Mouse (Mus musculus): ENCODE results near the gene Cldn4. TPM values are rescaled to one million over a fixed set of nuclear protein-coding genes. Genes with fewer than 3 reads are reported as not detected.

The Cldn4 gene
- polyA plus RNA-seq, 2 experiments: 0.29 to 0.35 TPM

DNA sequence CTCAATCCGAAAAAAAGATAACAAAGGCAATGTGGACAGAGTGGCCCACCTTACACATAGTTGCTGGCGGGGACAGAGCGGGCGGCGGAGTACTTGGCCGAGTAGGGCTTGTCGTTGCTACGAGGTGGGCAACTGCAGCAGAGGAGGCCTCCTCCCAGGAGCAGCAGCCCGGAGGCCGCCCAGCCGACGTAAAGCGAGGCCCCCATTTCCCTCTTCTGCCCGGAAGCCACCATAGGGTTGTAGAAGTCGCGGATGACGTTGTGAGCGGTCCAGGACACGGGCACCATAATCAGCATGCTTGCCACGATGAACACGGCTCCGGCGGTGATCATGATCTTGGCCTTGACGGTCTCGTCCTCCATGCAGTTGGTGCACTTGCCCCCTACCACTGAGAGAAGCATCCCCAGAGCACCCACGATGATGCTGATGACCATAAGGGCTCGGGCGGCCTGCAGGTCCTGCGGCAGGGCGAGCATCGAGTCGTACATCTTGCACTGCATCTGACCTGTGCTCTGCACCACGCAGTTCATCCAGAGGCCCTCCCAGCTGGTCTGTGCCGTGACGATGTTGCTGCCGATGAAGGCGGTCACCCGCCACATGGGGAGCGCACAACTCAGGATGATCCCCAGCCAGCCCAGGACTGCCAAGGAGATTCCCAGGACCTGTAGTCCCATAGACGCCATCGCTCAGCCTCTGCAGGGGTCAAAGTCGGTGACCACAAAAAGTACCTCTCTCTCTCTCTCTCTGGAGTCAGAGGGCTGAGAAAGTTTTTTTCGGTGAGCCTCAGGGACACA, 474 bp downstream of the Cldn4 start:
- 49% methylated on average over 43 of the region's 43 CpGs for WGBS (ENCODE audit: insufficient replicate concordance)
- H3K9ac ChIP-seq (replicated peaks): no peak overlapping the region
- no peak for DNase-seq (ENCODE audit: low read depth in 3 of 3, low spot score in 3 of 3)
- no peak for ATAC-seq (ENCODE audit: insufficient read depth)
- no peaks in the 10 kb centered on the region for H3K36me3 ChIP-seq (replicated peaks; ENCODE audit: control insufficient read depth, insufficient read depth, low read depth)
- H3K27me3 ChIP-seq (ENCODE audit: control insufficient read depth, insufficient read depth, low read length): no peaks in the 10 kb centered on the region
- H3K4me3 ChIP-seq (ENCODE audit: insufficient read depth in 1 of 2, low read depth in 2 of 2, low read length in 2 of 2): no peak overlapping the region
- H3K4me1 ChIP-seq (replicated peaks; ENCODE audit: control insufficient read depth in 2 of 2, insufficient read depth in 2 of 2, low read length in 1 of 2): peaks cover 0 to 6% of the 10 kb centered on the region in 2 experiments; a peak in 2 of 4 replicates
- no peaks in the 10 kb centered on the region for H3K9me3 ChIP-seq (ENCODE audit: control insufficient read depth, low read length)
- no peak overlapping the region for H3K4me2 ChIP-seq (ENCODE audit: low read depth)
- H3K27ac ChIP-seq: no peak overlapping the region
- TF ChIP-seq EP300 (IDR thresholded peaks at IDR 0.05; ENCODE audit: low read depth) (no peak), CTCF (IDR thresholded peaks at IDR 0.05; ENCODE audit: low read depth) (no peak)

- H3K4me1 ChIP-seq (replicated peaks; ENCODE audit: control insufficient read depth in 2 of 2, insufficient read depth in 2 of 2, low read length in 1 of 2): no peaks in the 10 kb centered on the region
- H3K27me3 ChIP-seq (ENCODE audit: control insufficient read depth, insufficient read depth, low read length): no peaks in the 10 kb centered on the region
- 52% methylated on average over 19 of the region's 19 CpGs for WGBS (ENCODE audit: insufficient replicate concordance)
- ATAC-seq (ENCODE audit: insufficient read depth) (peak; percentile 36; the same call in 1 of the 2 replicates), DNase-seq (ENCODE audit: low read depth in 3 of 3, low spot score in 3 of 3) (no peak)
- H3K9ac ChIP-seq (replicated peaks): no peak overlapping the region
- no peak overlapping the region for H3K27ac ChIP-seq
- no peaks in the 10 kb centered on the region for H3K36me3 ChIP-seq (replicated peaks; ENCODE audit: control insufficient read depth, insufficient read depth, low read depth)
- TF ChIP-seq CTCF (IDR thresholded peaks at IDR 0.05; ENCODE audit: low read depth) (no peak), EP300 (IDR thresholded peaks at IDR 0.05; ENCODE audit: low read depth) (no peak)
- H3K9me3 ChIP-seq (ENCODE audit: control insufficient read depth, low read length): no peaks in the 10 kb centered on the region
- H3K4me3 ChIP-seq (ENCODE audit: insufficient read depth in 1 of 2, low read depth in 2 of 2, low read length in 2 of 2): no peak overlapping the region
- no peak overlapping the region for H3K4me2 ChIP-seq (ENCODE audit: low read depth)
Observed at GRCm38 (mm10) chr5:134945266-134945959, 1.3 kb downstream of the Cldn4 start.

DNA sequence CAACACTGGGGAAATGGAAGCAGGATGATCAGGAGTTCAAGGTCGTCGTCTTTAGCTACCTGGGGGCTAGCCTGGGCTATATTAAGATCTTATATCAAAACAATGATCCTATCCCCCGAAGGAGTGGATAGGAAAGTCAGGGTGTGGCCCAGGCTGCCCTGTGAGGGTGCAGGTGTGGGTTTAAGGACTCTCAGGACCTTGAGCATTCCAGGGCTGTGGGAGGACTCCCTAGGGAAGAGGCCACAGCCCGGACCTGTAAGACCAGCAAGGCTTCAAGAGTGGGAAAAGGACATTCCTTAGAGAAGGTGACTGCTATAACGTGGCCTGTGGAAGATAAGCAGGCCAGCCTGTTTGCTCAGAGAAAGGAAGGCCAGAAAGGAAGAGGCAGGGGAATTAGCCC, 2.6 kb downstream of the Cldn4 start:
- WGBS (ENCODE audit: insufficient replicate concordance): 37% methylated on average over 5 of the region's 5 CpGs
- no peak for TF ChIP-seq CTCF (IDR thresholded peaks at IDR 0.05; ENCODE audit: low read depth)
- TF ChIP-seq EP300 (IDR thresholded peaks at IDR 0.05; ENCODE audit: low read depth): no peak

GRCm38 (mm10) chr5:134942740-134943139, 4.0 kb downstream of the Cldn4 start:
- Histone ChIP-seq H3K27me3 (ENCODE audit: control insufficient read depth, insufficient read depth, low read length) (no peaks in the 10 kb centered on the region), H3K9ac (replicated peaks) (no peak overlapping the region), H3K27ac (no peak overlapping the region), H3K9me3 (ENCODE audit: control insufficient read depth, low read length) (no peaks in the 10 kb centered on the region), H3K4me2 (ENCODE audit: low read depth) (no peak overlapping the region), H3K36me3 (replicated peaks; ENCODE audit: control insufficient read depth, insufficient read depth, low read depth) (no peaks in the 10 kb centered on the region), H3K4me1 (replicated peaks; ENCODE audit: control insufficient read depth in 2 of 2, insufficient read depth in 2 of 2, low read length in 1 of 2) (no peaks in the 10 kb centered on the region), H3K4me3 (ENCODE audit: insufficient read depth in 1 of 2, low read depth in 2 of 2, low read length in 2 of 2) (no peak overlapping the region)
- TF ChIP-seq EP300 (IDR thresholded peaks at IDR 0.05; ENCODE audit: low read depth): no peak
- no peak for TF ChIP-seq CTCF (IDR thresholded peaks at IDR 0.05; ENCODE audit: low read depth)
- WGBS (ENCODE audit: insufficient replicate concordance): 59% methylated on average over 2 of the region's 2 CpGs
- ATAC-seq (ENCODE audit: insufficient read depth) (no peak), DNase-seq (ENCODE audit: low read depth in 3 of 3, low spot score in 3 of 3) (no peak)

More for the DNA sequence above, 2.6 kb downstream of the Cldn4 start:
- Histone ChIP-seq H3K27ac (no peak overlapping the region), H3K9me3 (ENCODE audit: control insufficient read depth, low read length) (no peaks in the 10 kb centered on the region), H3K4me3 (ENCODE audit: insufficient read depth in 1 of 2, low read depth in 2 of 2, low read length in 2 of 2) (no peak overlapping the region), H3K4me1 (replicated peaks; ENCODE audit: control insufficient read depth in 2 of 2, insufficient read depth in 2 of 2, low read length in 1 of 2) (no peaks in the 10 kb centered on the region), H3K9ac (replicated peaks) (no peak overlapping the region), H3K4me2 (ENCODE audit: low read depth) (no peak overlapping the region), H3K27me3 (ENCODE audit: control insufficient read depth, insufficient read depth, low read length) (no peaks in the 10 kb centered on the region), H3K36me3 (replicated peaks; ENCODE audit: control insufficient read depth, insufficient read depth, low read depth) (no peaks in the 10 kb centered on the region)
- DNase-seq (ENCODE audit: low read depth in 3 of 3, low spot score in 3 of 3) (no peak), ATAC-seq (ENCODE audit: insufficient read depth) (no peak)

Data from liver, embryonic 14.5 days (tissue).